Mouse (Mus musculus) adrenal gland, postnatal 36 days (tissue): Measurements from ENCODE around the gene D16Ertd472e. TPM values are rescaled to one million over a fixed set of nuclear protein-coding genes. Genes with fewer than 3 reads are reported as not detected.
A peak's percentile ranks its signal among the peaks of the same experiment; 100 is the strongest.

Experiments used
- DNase-seq, 2 experiments: peaks; one replicate each; pipeline ENCODE4 v3.0.0; 2021; ENCODE audit warnings: mixed read lengths in 1 of 2
- long read RNA-seq, 2 experiments: library from polyadenylated mRNA; stranded (forward); transcript quantifications; one replicate each; pipeline ENCODE4 v2.0.0; 2021; ENCODE audit warnings: borderline sequencing depth in 2 of 2
- total RNA-seq, 2 experiments: library from RNA; stranded (reverse); gene quantifications; 2 replicates each; pipeline ENCODE4 v1.2.3; 2021

The D16Ertd472e gene
- 10 to 100 TPM; 50.6 to 53.1 TPM for total RNA-seq
- long read RNA-seq, experiment 1, full-length matches to known transcripts, result 13 of 25 reads
- long read RNA-seq, experiment 1, partial matches to known transcripts, result 3 of 25 reads
- long read RNA-seq, experiment 1, other reads (novel, unspliced or antisense), result 9 of 25 reads
- long read RNA-seq, experiment 2, partial matches to known transcripts, result 0 of 5 reads
- long read RNA-seq, experiment 2, other reads (novel, unspliced or antisense), result 3 of 5 reads

GRCm38 (mm10) chr16:78576478-78577084 is at the start of gene D16Ertd472e:
TSS of gene D16Ertd472e (minus strand) at chr16:78576708.
- peak; percentile 95 to 97 for DNase-seq

- DNase-seq, result no peak
These were observed 46.2 kb upstream of the D16Ertd472e start for GRCm38 (mm10) chr16:78622755-78623154.

GRCm38 (mm10) chr16:78619386-78619785 is 42.9 kb upstream of the D16Ertd472e start:
- peak; percentile 85 to 89 for DNase-seq

- peak; percentile 16 to 58 for DNase-seq
These were observed 41.4 kb upstream of the D16Ertd472e start for GRCm38 (mm10) chr16:78617757-78618532.

- DNase-seq, result no peak
These were observed 29.7 kb upstream of the D16Ertd472e start for GRCm38 (mm10) chr16:78606202-78606601.

- DNase-seq, result no peak
These were observed 22.4 kb upstream of the D16Ertd472e start for GRCm38 (mm10) chr16:78598919-78599318.

- no peak for DNase-seq
These were observed 19.9 kb upstream of the D16Ertd472e start for GRCm38 (mm10) chr16:78596381-78596780.

- DNase-seq, result no peak
These were observed 19.3 kb upstream of the D16Ertd472e start for GRCm38 (mm10) chr16:78595821-78596220.

GRCm38 (mm10) chr16:78594154-78594553 is 17.6 kb upstream of the D16Ertd472e start:
- DNase-seq, result no peak

GRCm38 (mm10) chr16:78591130-78591529 is 14.6 kb upstream of the D16Ertd472e start:
- no peak for DNase-seq

GRCm38 (mm10) chr16:78588821-78589220 is 12.3 kb upstream of the D16Ertd472e start:
- no peak for DNase-seq

- DNase-seq, result no peak
These were observed 10.1 kb upstream of the D16Ertd472e start for GRCm38 (mm10) chr16:78586621-78587020.

- no peak for DNase-seq
These were observed 9.3 kb upstream of the D16Ertd472e start for GRCm38 (mm10) chr16:78585664-78586397.

- DNase-seq, result no peak
These were observed 8.7 kb upstream of the D16Ertd472e start for GRCm38 (mm10) chr16:78585163-78585562.

- DNase-seq, result no peak
These were observed 7.5 kb upstream of the D16Ertd472e start for GRCm38 (mm10) chr16:78583968-78584367.

GRCm38 (mm10) chr16:78580387-78580786 is 3.9 kb upstream of the D16Ertd472e start:
- no peak for DNase-seq

- no peak for DNase-seq
These were observed 2.9 kb upstream of the D16Ertd472e start for GRCm38 (mm10) chr16:78579386-78579785.

GRCm38 (mm10) chr16:78577085-78577671 is 670 bp upstream of the D16Ertd472e start:
- DNase-seq, result peak; percentile 21 to 34

GRCm38 (mm10) chr16:78575852-78576477 is 543 bp downstream of the D16Ertd472e start:
- peak in 1 of 2 experiments; percentile 81 for DNase-seq

- no peak for DNase-seq
These were observed 1.2 kb downstream of the D16Ertd472e start for GRCm38 (mm10) chr16:78575190-78575851.

GRCm38 (mm10) chr16:78574241-78574640 is 2.3 kb downstream of the D16Ertd472e start:
- no peak for DNase-seq
